Mouse (Mus musculus): ENCODE measurements around the gene 1700013F07Rik.

- TF ChIP-seq MAX (IDR thresholded peaks at IDR 0.05; ENCODE audit: low read length) (no peak), CHD2 (IDR thresholded peaks at IDR 0.05; ENCODE audit: low read length) (no peak), RAD21 (IDR thresholded peaks at IDR 0.05; ENCODE audit: low read depth, low read length) (no peak), ZMIZ1 (IDR thresholded peaks at IDR 0.05; ENCODE audit: low read depth, low read length) (no peak), NELFE (IDR thresholded peaks at IDR 0.05; ENCODE audit: low read depth, low read length) (no peak), E2F4 (IDR thresholded peaks at IDR 0.05; ENCODE audit: insufficient replicate concordance, low read depth, low read length) (no peak), POLR2A (IDR thresholded peaks at IDR 0.05; ENCODE audit: low read depth, low read length) (no peak), CTCF (conservative IDR thresholded peaks at IDR 0.05 in 1 of 2, IDR thresholded peaks at IDR 0.05 in 1 of 2; ENCODE audit: low read depth in 2 of 2, low read length in 2 of 2) (no peak), ZNF384 (IDR thresholded peaks at IDR 0.05; ENCODE audit: low read depth, low read length) (no peak), ZC3H11A (IDR thresholded peaks at IDR 0.05; ENCODE audit: low read depth, low read length) (no peak), TCF12 (IDR thresholded peaks at IDR 0.05; ENCODE audit: low read depth, low read length) (no peak), USF1 (IDR thresholded peaks at IDR 0.05; ENCODE audit: low read depth, low read length) (no peak), NRF1 (IDR thresholded peaks at IDR 0.05; ENCODE audit: low read depth, low read length) (no peak), EP300 (IDR thresholded peaks at IDR 0.05; ENCODE audit: low read length) (no peak)
Observed at GRCm38 (mm10) chr3:108510716-108511483, 23.1 kb upstream of the 1700013F07Rik start.

Measured in CH12.LX (cell line).